Mouse (Mus musculus) embryonic facial prominence, embryonic 11.5 days (tissue): ENCODE results near the gene Gpr176. TPM values are rescaled to one million over a fixed set of nuclear protein-coding genes. Genes with fewer than 3 reads are reported as not detected.
A peak's percentile ranks its signal among the peaks of the same experiment; 100 is the strongest.

Source experiments
- ATAC-seq: fragments of 200-750 bp; cut with Nextera tagmentation; replicated peaks from 2 replicates; pipeline ENCODE4 v1.8.0; 2017; ENCODE audit warnings: low read depth; ENCODE audit not compliant: insufficient number of reproducible peaks, low FRiP score, low TSS enrichment
- DNase-seq: peaks from one replicate; pipeline ENCODE4 v3.0.0-alpha.2; 2015; ENCODE audit warnings: low spot score
- H3K27ac ChIP-seq: fragments of 300-500 bp; sonication (generic); replicated peaks from 2 replicates; pipeline ENCODE4 v1.5.1; 2014; ENCODE audit warnings: mild to moderate bottlenecking, low read depth, low read length, control low read depth
- H3K27me3 ChIP-seq: fragments of 300-500 bp; sonication (generic); 2 replicates; pipeline ENCODE4 v1.6.1; 2014; ENCODE audit warnings: mild to moderate bottlenecking, low read length, moderate library complexity, mixed read lengths; ENCODE audit not compliant: control insufficient read depth, insufficient read depth
- H3K36me3 ChIP-seq: fragments of 300-500 bp; sonication (generic); replicated peaks from 2 replicates; pipeline ENCODE4 v1.6.1; 2014; ENCODE audit warnings: low read depth, mild to moderate bottlenecking, low read length, moderate library complexity, mixed read lengths; ENCODE audit not compliant: control insufficient read depth, insufficient read depth
- H3K4me1 ChIP-seq: fragments of 300-500 bp; sonication (generic); 2 replicates; pipeline ENCODE4 v1.6.1; 2014; ENCODE audit warnings: low read length, mixed read lengths; ENCODE audit not compliant: control insufficient read depth, insufficient read depth
- H3K4me2 ChIP-seq: fragments of 300-500 bp; sonication (generic); 2 replicates; pipeline ENCODE4 v1.6.1; 2014; ENCODE audit warnings: low read depth, mild to moderate bottlenecking, control low read depth, low read length, moderate library complexity
- H3K4me3 ChIP-seq: fragments of 300-500 bp; sonication (generic); 2 replicates; pipeline ENCODE4 v1.5.1; 2014; ENCODE audit warnings: low read depth, low read length, control low read depth
- H3K9ac ChIP-seq: fragments of 300-500 bp; sonication (generic); replicated peaks from 2 replicates; pipeline ENCODE4 v1.6.1; 2014; ENCODE audit warnings: mild to moderate bottlenecking, control low read depth, low read length
- H3K9me3 ChIP-seq: fragments of 300-500 bp; sonication (generic); replicated peaks from 2 replicates; pipeline ENCODE4 v1.6.1; 2016; ENCODE audit warnings: mild to moderate bottlenecking, low read length, inconsistent platforms, mixed read lengths; ENCODE audit not compliant: control insufficient read depth
- WGBS: fragments of 180-500 bp; shearing (Covaris S2); extraction: QIAGEN DNeasy Blood & Tissue Kit; methylation state at CpG from one replicate; pipeline ENCODE4 v1.1.7; 2014; 5-methylcytosine and 5-hydroxymethylcytosine counted together
- polyA plus RNA-seq: library from polyadenylated mRNA; unstranded; fragments of >200 nt; fragmentation: Nextera tagmentation; extraction: Ambion mirVana; gene quantifications from 2 replicates; pipeline ENCODE4 v1.2.1, GENCODE M21; 2014

The Gpr176 gene
- polyA plus RNA-seq, 1 experiment from 2014 or later = 0.34 TPM

GRCm38 (mm10) chr2:118371841-118372240, 1.4 kb downstream of the Gpr176 start:
- Histone ChIP-seq H3K9me3 (no peaks in the 10 kb centered on the region), H3K36me3 (no peaks in the 10 kb centered on the region), H3K9ac (no peak overlapping the region), H3K4me2 (no peak overlapping the region), H3K4me1 (0 out of 2 replicates have a peak, but pooled peaks cover 2% of the 10 kb centered on the region), H3K27me3 (peaks cover 10% of the 10 kb centered on the region), H3K4me3 (no peak overlapping the region), H3K27ac (no peak overlapping the region)
- DNase-seq (no peak), ATAC-seq (no peak)
- 65% methylated on average over 1 of the region's 1 CpGs for WGBS

GRCm38 (mm10) chr2:118355138-118355719, 18.0 kb downstream of the Gpr176 start:
- Histone ChIP-seq H3K4me1 (no peaks in the 10 kb centered on the region), H3K27ac (no peak overlapping the region), H3K27me3 (no peaks in the 10 kb centered on the region), H3K9ac (no peak overlapping the region), H3K9me3 (no peaks in the 10 kb centered on the region), H3K4me2 (no peak overlapping the region), H3K36me3 (no peaks in the 10 kb centered on the region), H3K4me3 (no peak overlapping the region)
- 68% methylated on average over 6 of the region's 6 CpGs for WGBS
- ATAC-seq (no peak), DNase-seq (no peak)

GRCm38 (mm10) chr2:118353916-118354403, 19.3 kb downstream of the Gpr176 start:
- no peak overlapping the region for H3K4me2 ChIP-seq
- no peaks in the 10 kb centered on the region for H3K4me1 ChIP-seq
- 73% methylated on average over 4 of the region's 4 CpGs for WGBS
- no peaks in the 10 kb centered on the region for H3K36me3 ChIP-seq
- H3K27me3 ChIP-seq = no peaks in the 10 kb centered on the region
- H3K4me3 ChIP-seq = no peak overlapping the region
- H3K27ac ChIP-seq = no peak overlapping the region
- H3K9ac ChIP-seq = no peak overlapping the region
- no peaks in the 10 kb centered on the region for H3K9me3 ChIP-seq
- DNase-seq = no peak
- no peak for ATAC-seq

GRCm38 (mm10) chr2:118353498-118353897, 19.7 kb downstream of the Gpr176 start:
- Histone ChIP-seq H3K4me3 (no peak overlapping the region), H3K4me1 (no peaks in the 10 kb centered on the region), H3K36me3 (no peaks in the 10 kb centered on the region), H3K27ac (no peak overlapping the region), H3K9ac (no peak overlapping the region), H3K27me3 (no peaks in the 10 kb centered on the region), H3K9me3 (no peaks in the 10 kb centered on the region), H3K4me2 (no peak overlapping the region)
- WGBS = 52% methylated on average over 4 of the region's 4 CpGs
- DNase-seq (no peak), ATAC-seq (no peak)

GRCm38 (mm10) chr2:118345535-118345934, 27.7 kb downstream of the Gpr176 start:
- no peak for DNase-seq
- 63% methylated on average over 1 of the region's 1 CpGs for WGBS
- no peaks in the 10 kb centered on the region for H3K36me3 ChIP-seq
- ATAC-seq = no peak
- H3K4me1 ChIP-seq = no peaks in the 10 kb centered on the region
- no peak overlapping the region for H3K4me3 ChIP-seq
- no peaks in the 10 kb centered on the region for H3K9me3 ChIP-seq
- H3K9ac ChIP-seq = no peak overlapping the region
- H3K4me2 ChIP-seq = no peak overlapping the region
- no peaks in the 10 kb centered on the region for H3K27me3 ChIP-seq
- no peak overlapping the region for H3K27ac ChIP-seq

GRCm38 (mm10) chr2:118343897-118344296, 29.3 kb downstream of the Gpr176 start:
- ATAC-seq = no peak

GRCm38 (mm10) chr2:118341295-118341694, 31.9 kb downstream of the Gpr176 start:
- H3K4me3 ChIP-seq = no peak overlapping the region
- H3K27ac ChIP-seq = no peak overlapping the region
- H3K9ac ChIP-seq = no peak overlapping the region
- ATAC-seq (no peak), DNase-seq (no peak)
- WGBS = 82% methylated on average over 7 of the region's 7 CpGs
- H3K36me3 ChIP-seq = no peaks in the 10 kb centered on the region
- H3K4me2 ChIP-seq = no peak overlapping the region
- H3K27me3 ChIP-seq = no peaks in the 10 kb centered on the region
- no peaks in the 10 kb centered on the region for H3K9me3 ChIP-seq
- no peaks in the 10 kb centered on the region for H3K4me1 ChIP-seq

More at GRCm38 (mm10) chr2:118343897-118344296, 29.3 kb downstream of the Gpr176 start:
- WGBS = 82% methylated on average over 3 of the region's 3 CpGs
- H3K4me3 ChIP-seq = no peak overlapping the region
- no peaks in the 10 kb centered on the region for H3K27me3 ChIP-seq
- no peak overlapping the region for H3K9ac ChIP-seq
- no peaks in the 10 kb centered on the region for H3K9me3 ChIP-seq
- no peak overlapping the region for H3K4me2 ChIP-seq
- DNase-seq = no peak
- no peaks in the 10 kb centered on the region for H3K36me3 ChIP-seq
- no peaks in the 10 kb centered on the region for H3K4me1 ChIP-seq
- H3K27ac ChIP-seq = no peak overlapping the region

- no peaks in the 10 kb centered on the region for H3K36me3 ChIP-seq
- WGBS = 53% methylated on average over 2 of the region's 2 CpGs
- ATAC-seq (no peak), DNase-seq (peak; percentile 45)
- H3K27ac ChIP-seq = no peak overlapping the region
- H3K9me3 ChIP-seq = no peaks in the 10 kb centered on the region
- H3K9ac ChIP-seq = no peak overlapping the region
- H3K4me1 ChIP-seq = no peaks in the 10 kb centered on the region
- H3K4me2 ChIP-seq = no peak overlapping the region
- no peak overlapping the region for H3K4me3 ChIP-seq
- H3K27me3 ChIP-seq = no peaks in the 10 kb centered on the region
These were observed 37.1 kb downstream of the Gpr176 start for GRCm38 (mm10) chr2:118336084-118336483.
